Mouse (Mus musculus): Measurements from ENCODE around the gene Gm17677. TPM values are rescaled to one million over a fixed set of nuclear protein-coding genes. Genes with fewer than 3 reads are reported as not detected.

Gm17677 gene
- not detected for polyA plus RNA-seq (2014; fragmentation: Illumina TruSeq; extraction: RNeasy Lipid Tissue Mini Kit (QIAGEN cat#74804); ENCODE audit: low read depth, low replicate concordance)

DNA sequence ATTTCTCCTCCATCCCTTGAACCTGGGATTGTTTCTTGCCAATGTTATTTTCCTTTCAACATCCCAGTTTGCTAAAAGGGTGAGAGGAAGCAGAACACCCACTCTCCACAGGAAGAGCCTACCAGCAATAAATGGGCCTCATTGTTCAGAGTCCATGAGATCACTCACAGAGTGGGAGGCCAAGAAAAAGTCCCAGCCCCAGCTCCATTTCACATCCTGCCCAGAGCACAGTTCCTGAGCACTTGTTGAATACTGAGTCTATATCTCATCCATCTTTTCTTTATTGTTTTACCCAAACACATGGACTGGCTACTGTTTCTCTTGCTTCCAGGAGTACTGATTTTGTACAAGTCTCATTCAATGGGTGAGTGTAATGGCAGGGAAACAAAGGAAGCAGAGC is at the start of gene Gm17677:
Gene Gm17677 (plus strand): TSS at position 301 of the 400 bp plus-strand sequence.

GRCm38 (mm10) chr9:35778009-35778408 is 37.2 kb downstream of the Gm17677 start, which contains the start of gene Gm17727:
TSS of gene Gm17727 (minus strand) at chr9:35778109.

DNA sequence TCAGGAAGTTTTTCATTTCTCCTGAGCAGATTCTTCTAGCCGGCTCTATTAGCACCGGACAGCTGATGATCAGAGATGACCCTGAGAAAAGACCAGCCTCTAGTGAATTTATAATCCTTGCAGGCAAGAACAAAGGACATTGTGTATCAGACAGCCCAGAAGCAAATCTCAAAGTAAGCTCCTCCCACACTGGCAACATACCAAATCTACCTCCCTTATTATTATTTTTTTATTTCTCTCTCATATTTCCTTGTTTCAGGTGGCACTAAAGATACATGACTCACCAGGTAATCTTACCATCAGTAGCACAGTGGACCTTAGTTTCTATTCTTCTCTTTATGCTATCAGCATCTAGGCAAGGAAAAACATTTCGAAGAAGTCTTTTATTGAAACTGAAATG is 49.2 kb downstream of the Gm17677 start, which contains the start of the genes Gm27235 and D730048I06Rik:
Gene Gm27235 (minus strand): TSS at position 101 of the 400 bp plus-strand sequence.
Gene D730048I06Rik (minus strand): TSS at position 112 of the 400 bp plus-strand sequence.

Other genes starting within 250 kb of the Gm17677 start
- not detected for gene Gm1113, start 222.8 kb upstream of the Gm17677 start, polyA plus RNA-seq (2014; fragmentation: Illumina TruSeq; extraction: RNeasy Lipid Tissue Mini Kit (QIAGEN cat#74804); ENCODE audit: low read depth, low replicate concordance)
- gene Ddx25, start 182.5 kb upstream of the Gm17677 start, polyA plus RNA-seq (2014; fragmentation: Illumina TruSeq; extraction: RNeasy Lipid Tissue Mini Kit (QIAGEN cat#74804); ENCODE audit: low read depth, low replicate concordance): not detected
- 30.7 TPM for gene Pus3, start 182.5 kb upstream of the Gm17677 start, polyA plus RNA-seq (2014; fragmentation: Illumina TruSeq; extraction: RNeasy Lipid Tissue Mini Kit (QIAGEN cat#74804); ENCODE audit: low read depth, low replicate concordance)
- not detected for gene Pate2, start 170.8 kb upstream of the Gm17677 start, polyA plus RNA-seq (2014; fragmentation: Illumina TruSeq; extraction: RNeasy Lipid Tissue Mini Kit (QIAGEN cat#74804); ENCODE audit: low read depth, low replicate concordance)
- 3.8 TPM for gene Hyls1, start 170.7 kb upstream of the Gm17677 start, polyA plus RNA-seq (2014; fragmentation: Illumina TruSeq; extraction: RNeasy Lipid Tissue Mini Kit (QIAGEN cat#74804); ENCODE audit: low read depth, low replicate concordance)
- not detected for gene Pate4, start 129.1 kb upstream of the Gm17677 start, polyA plus RNA-seq (2014; fragmentation: Illumina TruSeq; extraction: RNeasy Lipid Tissue Mini Kit (QIAGEN cat#74804); ENCODE audit: low read depth, low replicate concordance)
- not detected for gene Pate3, start 92.8 kb upstream of the Gm17677 start, polyA plus RNA-seq (2014; fragmentation: Illumina TruSeq; extraction: RNeasy Lipid Tissue Mini Kit (QIAGEN cat#74804); ENCODE audit: low read depth, low replicate concordance)
- gene Pate1, start 53.7 kb upstream of the Gm17677 start, polyA plus RNA-seq (2014; fragmentation: Illumina TruSeq; extraction: RNeasy Lipid Tissue Mini Kit (QIAGEN cat#74804); ENCODE audit: low read depth, low replicate concordance): not detected
- not detected for gene Gm17727, start 37.1 kb downstream of the Gm17677 start, polyA plus RNA-seq (2014; fragmentation: Illumina TruSeq; extraction: RNeasy Lipid Tissue Mini Kit (QIAGEN cat#74804); ENCODE audit: low read depth, low replicate concordance)
- not detected for gene Gm27235, start 49.1 kb downstream of the Gm17677 start, polyA plus RNA-seq (2014; fragmentation: Illumina TruSeq; extraction: RNeasy Lipid Tissue Mini Kit (QIAGEN cat#74804); ENCODE audit: low read depth, low replicate concordance)
- gene D730048I06Rik, start 49.1 kb downstream of the Gm17677 start, polyA plus RNA-seq (2014; fragmentation: Illumina TruSeq; extraction: RNeasy Lipid Tissue Mini Kit (QIAGEN cat#74804); ENCODE audit: low read depth, low replicate concordance): not detected
- not detected for gene 9230110F15Rik, start 103.1 kb downstream of the Gm17677 start, polyA plus RNA-seq (2014; fragmentation: Illumina TruSeq; extraction: RNeasy Lipid Tissue Mini Kit (QIAGEN cat#74804); ENCODE audit: low read depth, low replicate concordance)
- not detected for gene 9230113P08Rik, start 167.4 kb downstream of the Gm17677 start, polyA plus RNA-seq (2014; fragmentation: Illumina TruSeq; extraction: RNeasy Lipid Tissue Mini Kit (QIAGEN cat#74804); ENCODE audit: low read depth, low replicate concordance)